Mouse (Mus musculus) embryonic fibroblast, embryonic 13.5 days (primary cell): ENCODE measurements around the gene Tbata. TPM values are rescaled to one million over a fixed set of nuclear protein-coding genes. Genes with fewer than 3 reads are reported as not detected.

Experiments
- H3K27ac ChIP-seq: 2 replicates; pipeline ENCODE4 v1.5.1; 2012; ENCODE audit warnings: low read length, control low read depth, inconsistent platforms; ENCODE audit not compliant: insufficient read depth
- H3K4me1 ChIP-seq: 2 replicates; pipeline ENCODE4 v1.6.1; 2011; ENCODE audit warnings: low read length; ENCODE audit not compliant: control insufficient read depth, insufficient read depth
- H3K4me3 ChIP-seq: 2 replicates; pipeline ENCODE4 v1.5.1; 2011; ENCODE audit warnings: mild to moderate bottlenecking, control low read depth, low read length; ENCODE audit not compliant: insufficient read depth
- CTCF ChIP-seq: IDR thresholded peaks from 2 replicates; pipeline ENCODE4 v1.5.1; 2011; ENCODE audit warnings: mild to moderate bottlenecking, control low read depth, low read length, moderate library complexity, borderline replicate concordance; ENCODE audit not compliant: insufficient read depth
- POLR2A ChIP-seq: IDR thresholded peaks from 2 replicates; pipeline ENCODE4 v1.6.1; 2011; ENCODE audit warnings: low read depth, mild to moderate bottlenecking, control low read depth, low read length, moderate library complexity
- polyA plus RNA-seq: library from polyadenylated mRNA; stranded (reverse); fragments of >200 nt; gene quantifications from 2 replicates; pipeline ENCODE4 v1.2.4, GENCODE M21; 2011; ENCODE audit warnings: low read depth; ENCODE audit not compliant: missing spikeins, insufficient read length

Tbata gene
- polyA plus RNA-seq, 1 experiment: not detected

- TF ChIP-seq CTCF (no peak), POLR2A (no peak)
Measured at GRCm38 (mm10) chr10:61231756-61232155, 60.0 kb downstream of the Tbata start.

GRCm38 (mm10) chr10:61232858-61233567, 61.3 kb downstream of the Tbata start:
- H3K4me1 ChIP-seq: no peaks in the 10 kb centered on the region
- TF ChIP-seq CTCF (no peak), POLR2A (no peak)
- no peak overlapping the region for H3K27ac ChIP-seq
- no peak overlapping the region for H3K4me3 ChIP-seq

More at GRCm38 (mm10) chr10:61231756-61232155, 60.0 kb downstream of the Tbata start:
- H3K4me1 ChIP-seq: no peaks in the 10 kb centered on the region
- H3K4me3 ChIP-seq: no peak overlapping the region
- no peak overlapping the region for H3K27ac ChIP-seq

GRCm38 (mm10) chr10:61234319-61234718, 62.6 kb downstream of the Tbata start:
- TF ChIP-seq POLR2A (no peak), CTCF (no peak)
- H3K4me3 ChIP-seq: no peak overlapping the region
- no peak overlapping the region for H3K27ac ChIP-seq
- H3K4me1 ChIP-seq: no peaks in the 10 kb centered on the region

- Histone ChIP-seq H3K4me3 (no peak overlapping the region), H3K4me1 (no peaks in the 10 kb centered on the region), H3K27ac (no peak overlapping the region)
- TF ChIP-seq POLR2A (no peak), CTCF (no peak)
Measured at GRCm38 (mm10) chr10:61235677-61236267, 64.0 kb downstream of the Tbata start.

- Histone ChIP-seq H3K4me1 (no peaks in the 10 kb centered on the region), H3K4me3 (no peak overlapping the region)
- TF ChIP-seq CTCF (no peak), POLR2A (no peak)
Measured at GRCm38 (mm10) chr10:61236683-61237390, 65.1 kb downstream of the Tbata start.

GRCm38 (mm10) chr10:61237391-61237785, 65.6 kb downstream of the Tbata start:
- TF ChIP-seq POLR2A (no peak), CTCF (no peak)
- H3K4me1 ChIP-seq: no peaks in the 10 kb centered on the region
- H3K27ac ChIP-seq: no peak overlapping the region
- H3K4me3 ChIP-seq: no peak overlapping the region

More at GRCm38 (mm10) chr10:61236683-61237390, 65.1 kb downstream of the Tbata start:
- H3K27ac ChIP-seq: no peak overlapping the region

Other genes starting within 250 kb of the Tbata start
- 3.1 and 4.5 TPM in 2 replicates for gene Pcbd1, start 82.6 kb upstream of the Tbata start, polyA plus RNA-seq
- 103 and 111 TPM in 2 replicates for gene Sgpl1, start 24.3 kb upstream of the Tbata start, polyA plus RNA-seq
- 8.1 and 9.6 TPM in 2 replicates for gene Adamts14, start 101.5 kb downstream of the Tbata start, polyA plus RNA-seq
- gene Prf1, start 125.9 kb downstream of the Tbata start, polyA plus RNA-seq: not detected in 2 replicates
- 3.4 and 5.3 TPM in 2 replicates for gene Pald1, start 211.6 kb downstream of the Tbata start, polyA plus RNA-seq
- gene Nodal, start 246.0 kb downstream of the Tbata start, polyA plus RNA-seq: not detected in 2 replicates